Mouse (Mus musculus) left cerebral cortex, postnatal 36 days (tissue): ENCODE measurements around the gene Syt1. TPM values are rescaled to one million over a fixed set of nuclear protein-coding genes. Genes with fewer than 3 reads are reported as not detected.

Source experiments
- DNase-seq, 2 experiments: peaks; one replicate each; pipeline ENCODE4 v3.0.0; 2021 to 2022; ENCODE audit warnings: low spot score in 2 of 2, mixed read lengths in 1 of 2
- intact Hi-C: fragments of 180-260 bp; cut with DNase I; formaldehyde crosslinking; loops from one replicate; pipeline ENCODE4 v1.15.1; 2025
- total RNA-seq, 2 experiments: library from RNA; stranded (reverse); gene quantifications; 2 replicates each; pipeline ENCODE4 v1.2.3; 2021

The Syt1 gene
- total RNA-seq, 2 experiments from 2014 or later = 1,175 to 1,261 TPM

- DNase-seq = no peak
- intact Hi-C loops = no loop called here
Measured at GRCm38 (mm10) chr10:108892441-108892840, 118.3 kb downstream of the Syt1 start.

DNA sequence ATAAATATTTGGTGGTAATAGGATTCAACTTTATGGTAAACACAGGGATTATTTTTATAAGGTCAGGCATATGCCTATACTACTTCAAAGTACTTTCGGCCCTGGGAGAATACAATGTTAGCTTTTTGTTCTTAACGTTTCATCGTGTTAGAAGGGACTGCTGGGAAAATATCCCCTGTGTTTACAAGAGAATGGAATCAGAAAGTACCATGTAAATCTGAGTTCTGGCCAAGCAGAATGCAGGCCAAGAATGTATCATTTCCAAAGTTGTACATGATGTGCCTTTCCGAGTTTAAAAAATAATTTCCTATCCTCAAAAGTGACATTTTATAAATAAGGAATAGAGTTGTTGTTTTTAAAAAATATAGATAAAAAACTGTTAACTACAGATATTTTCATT is 121.7 kb downstream of the Syt1 start:
- intact Hi-C loops = no loop called here
- DNase-seq = no peak

DNA sequence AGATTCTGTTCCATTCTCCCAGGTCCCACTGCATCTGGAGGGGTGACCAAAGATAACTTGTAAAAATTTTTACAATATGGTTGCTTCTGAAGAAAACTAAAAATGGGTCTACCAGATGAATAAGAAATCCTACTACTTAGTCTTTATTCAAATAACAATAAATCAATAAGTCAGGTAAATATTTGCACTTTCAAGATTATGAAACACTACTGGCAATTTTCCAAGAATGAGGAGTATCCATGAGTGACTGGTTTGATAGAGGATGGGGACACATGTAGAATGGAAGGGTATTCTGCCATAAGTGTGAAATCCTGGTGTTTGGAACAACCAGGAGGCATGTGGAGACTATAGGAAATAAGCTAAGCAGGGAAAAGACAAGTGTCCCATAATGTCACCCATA is 124.0 kb downstream of the Syt1 start:
- no peak for DNase-seq
- intact Hi-C loops = no loop called here

GRCm38 (mm10) chr10:108885769-108886168 is 125.0 kb downstream of the Syt1 start:
- intact Hi-C loops = no loop called here
- no peak for DNase-seq

GRCm38 (mm10) chr10:108884520-108884919 is 126.3 kb downstream of the Syt1 start:
- DNase-seq = no peak
- intact Hi-C loops = no loop called here

- DNase-seq = no peak
- intact Hi-C loops = no loop called here
Measured at GRCm38 (mm10) chr10:108880372-108880771, 130.4 kb downstream of the Syt1 start.

DNA sequence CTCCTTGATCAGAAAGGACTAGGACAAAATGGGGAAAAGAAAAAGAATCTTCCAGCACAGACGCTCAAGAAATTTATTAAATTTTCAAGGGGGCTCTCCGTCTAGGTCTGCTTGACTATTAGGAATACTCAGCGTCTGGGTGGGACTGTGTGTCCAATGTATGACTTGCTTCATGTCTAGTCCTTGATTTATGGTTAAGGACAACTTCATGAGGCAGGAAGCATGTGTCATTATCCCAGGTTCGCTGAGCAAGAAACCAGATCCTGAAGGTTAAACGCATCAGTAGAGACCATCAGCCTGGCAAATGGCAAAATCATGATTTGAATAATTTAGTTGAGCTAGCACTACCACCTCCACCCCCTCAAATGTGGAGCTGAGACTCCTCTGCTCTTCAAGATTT is 135.1 kb downstream of the Syt1 start:
- DNase-seq = no peak
- intact Hi-C loops = no loop called here

- DNase-seq = no peak
- intact Hi-C loops = no loop called here
Measured at GRCm38 (mm10) chr10:108874687-108875086, 136.1 kb downstream of the Syt1 start.

GRCm38 (mm10) chr10:108872359-108872758 is 138.4 kb downstream of the Syt1 start:
- no peak for DNase-seq
- intact Hi-C loops = no loop called here

GRCm38 (mm10) chr10:108870586-108870985 is 140.2 kb downstream of the Syt1 start:
- intact Hi-C loops = no loop called here
- DNase-seq = no peak

DNA sequence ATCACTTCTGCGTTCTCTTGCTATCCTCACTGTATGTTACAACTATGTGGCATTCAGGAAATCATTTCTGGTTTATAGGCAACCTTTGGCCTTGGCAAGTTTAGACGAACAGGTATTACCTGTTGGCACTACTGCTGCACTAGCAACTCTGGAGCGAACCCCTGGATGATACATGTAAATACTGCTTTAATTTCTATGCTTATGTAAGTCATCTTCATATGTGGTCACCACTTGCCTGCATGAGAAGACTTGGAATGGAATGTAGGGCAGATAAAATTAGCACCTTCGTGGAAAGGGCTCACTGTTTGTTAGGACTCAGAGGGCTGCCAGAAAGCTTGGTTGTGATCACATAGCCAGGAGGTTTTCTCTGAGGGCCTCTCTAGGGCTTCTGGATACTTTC is 142.6 kb downstream of the Syt1 start:
- intact Hi-C loops = no loop called here
- no peak for DNase-seq

- DNase-seq = no peak
- intact Hi-C loops = no loop called here
Measured at GRCm38 (mm10) chr10:108867202-108867601, 143.6 kb downstream of the Syt1 start.

DNA sequence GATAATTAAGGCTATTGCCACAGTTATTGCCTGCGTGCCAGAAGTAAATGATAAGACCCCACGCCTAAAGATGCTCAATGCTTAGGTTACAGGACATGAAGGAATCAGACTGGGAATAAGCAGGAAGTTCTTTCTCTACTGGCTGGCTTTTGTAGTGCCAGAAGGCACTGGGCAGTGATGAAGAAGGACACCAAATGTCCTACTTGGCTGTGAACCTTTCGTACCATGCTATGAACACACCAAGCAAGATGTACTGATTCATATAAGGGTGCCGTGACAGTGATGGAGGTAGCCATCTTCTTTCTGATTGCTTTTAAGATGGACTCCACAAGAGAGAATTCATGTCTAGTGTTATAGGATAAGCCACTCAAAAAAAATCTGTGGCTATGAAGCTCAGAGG is 145.2 kb downstream of the Syt1 start:
- no peak for DNase-seq
- intact Hi-C loops = no loop called here

GRCm38 (mm10) chr10:108855986-108856385 is 154.8 kb downstream of the Syt1 start:
- intact Hi-C loops = no loop called here
- DNase-seq = no peak

DNA sequence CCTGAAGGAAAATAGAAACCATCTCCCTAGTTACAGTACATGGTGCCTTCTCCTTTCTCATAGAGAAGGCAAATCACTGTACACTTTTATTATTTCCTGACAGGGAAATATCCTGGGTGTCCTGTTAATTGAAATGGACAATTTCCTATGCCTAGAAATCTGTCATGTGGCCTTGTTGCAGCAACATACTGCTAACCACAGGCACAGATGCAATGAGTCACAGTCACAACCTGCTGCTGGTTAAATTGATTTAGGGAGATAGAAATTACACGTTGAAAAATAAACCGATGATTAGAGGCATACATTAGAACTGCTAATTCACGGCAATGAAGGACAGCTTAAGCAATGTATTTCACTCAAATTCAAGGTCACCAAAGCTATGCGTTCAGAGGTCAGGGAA is 158.0 kb downstream of the Syt1 start:
- DNase-seq = no peak
- intact Hi-C loops = no loop called here

DNA sequence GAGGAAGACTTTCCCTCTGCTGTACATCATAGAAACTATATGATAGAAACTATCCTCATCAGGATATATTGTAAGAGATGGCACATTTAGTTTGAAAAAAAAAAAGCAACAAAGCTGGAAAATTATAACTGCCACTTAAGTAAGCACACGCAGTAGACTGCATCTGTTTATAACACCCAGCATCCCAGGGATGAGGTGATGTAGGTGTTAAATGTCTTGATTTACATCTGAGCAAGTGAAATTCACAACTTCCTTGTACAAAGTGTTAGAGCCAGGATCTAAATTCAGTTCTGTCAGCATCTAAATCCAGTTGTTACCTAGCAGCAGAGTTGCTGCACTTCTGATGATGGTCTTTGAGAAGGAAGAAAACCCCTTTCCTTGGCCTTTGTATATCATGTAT is 173.3 kb downstream of the Syt1 start:
- DNase-seq = no peak

GRCm38 (mm10) chr10:108832248-108832647 is 178.5 kb downstream of the Syt1 start:
- intact Hi-C loops = no loop called here
- DNase-seq = no peak

More for the DNA sequence above, 173.3 kb downstream of the Syt1 start:
- intact Hi-C loops = no loop called here

DNA sequence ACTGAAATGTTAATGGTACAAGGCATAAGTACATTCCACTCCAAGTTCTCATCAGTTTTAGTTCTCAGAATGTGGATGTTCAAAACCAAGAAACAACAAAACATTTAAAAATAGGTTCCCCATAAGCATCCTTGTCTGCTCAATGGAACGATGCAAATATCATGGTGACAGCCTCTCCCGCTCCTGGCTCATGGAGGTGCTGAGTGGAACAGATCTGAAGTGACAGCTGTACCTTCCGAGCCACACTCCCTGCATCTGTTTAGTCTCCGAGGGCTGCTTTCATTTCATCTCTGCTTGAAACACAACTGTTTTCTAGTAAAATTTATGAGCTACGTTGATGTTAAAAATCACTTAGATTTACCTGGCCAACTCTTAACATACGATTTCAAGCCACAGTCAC is 179.0 kb downstream of the Syt1 start:
- intact Hi-C loops = no loop called here
- no peak for DNase-seq

GRCm38 (mm10) chr10:108822273-108822672 is 188.5 kb downstream of the Syt1 start:
- DNase-seq = no peak
- intact Hi-C loops = no loop called here

DNA sequence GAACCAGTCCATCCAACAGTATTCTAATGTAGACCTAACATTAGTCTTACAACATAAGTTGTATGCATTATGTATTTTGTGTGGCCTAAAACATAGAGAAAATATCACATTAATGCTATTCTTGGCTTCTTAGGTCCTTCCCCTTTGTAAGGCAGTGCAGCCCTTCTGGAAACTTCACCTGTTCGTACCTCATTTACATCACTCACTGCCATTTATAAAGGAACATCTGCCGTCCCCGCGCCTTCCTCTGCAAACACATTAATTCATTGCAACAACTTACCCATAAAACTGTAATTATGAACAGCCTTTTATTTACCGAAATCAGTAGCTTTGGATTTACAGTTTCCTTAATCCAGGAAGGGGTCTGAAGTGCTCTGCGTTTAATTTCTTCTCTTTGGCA is 195.4 kb downstream of the Syt1 start:
- no peak for DNase-seq
- intact Hi-C loops = no loop called here

DNA sequence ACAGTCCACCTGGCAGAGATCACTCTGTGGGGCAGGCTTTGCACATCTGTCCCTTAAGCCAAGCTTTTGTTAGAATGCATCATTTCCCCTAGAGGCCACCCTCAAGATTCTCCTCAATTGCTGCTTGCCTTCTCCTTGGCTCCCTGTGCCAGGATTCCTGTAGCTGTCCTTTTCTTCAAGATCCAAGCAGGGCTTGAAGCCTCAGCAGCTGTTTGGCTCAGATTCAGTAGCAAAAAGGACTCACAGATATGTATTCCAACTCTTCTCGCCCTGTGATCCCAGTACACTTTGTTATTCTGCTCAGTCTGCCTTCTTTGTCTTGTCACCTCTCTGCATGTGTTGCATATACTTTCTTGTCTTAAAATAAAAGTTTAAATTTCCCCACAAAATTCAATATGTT is 206.4 kb downstream of the Syt1 start:
- no peak for DNase-seq
- intact Hi-C loops = no loop called here

DNA sequence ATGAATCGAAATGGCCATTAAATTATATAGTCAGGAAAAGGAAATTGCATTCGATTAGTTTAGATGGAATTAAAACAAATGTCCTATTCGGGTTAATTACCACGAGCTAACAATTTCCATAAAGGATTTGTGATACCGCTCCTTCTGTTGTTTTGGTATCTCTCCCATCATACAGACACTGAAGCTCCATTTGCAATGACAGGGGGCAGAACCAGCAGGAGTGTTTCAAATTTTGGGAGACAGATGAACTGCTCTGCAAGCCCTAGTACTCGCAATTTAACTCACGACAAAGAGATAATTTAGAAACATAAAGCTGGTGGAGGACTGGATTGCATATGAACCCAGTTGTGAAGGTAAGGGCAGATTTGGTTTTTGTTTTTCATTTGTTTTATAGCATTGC is 210.0 kb downstream of the Syt1 start:
- intact Hi-C loops = no loop called here
- no peak for DNase-seq

DNA sequence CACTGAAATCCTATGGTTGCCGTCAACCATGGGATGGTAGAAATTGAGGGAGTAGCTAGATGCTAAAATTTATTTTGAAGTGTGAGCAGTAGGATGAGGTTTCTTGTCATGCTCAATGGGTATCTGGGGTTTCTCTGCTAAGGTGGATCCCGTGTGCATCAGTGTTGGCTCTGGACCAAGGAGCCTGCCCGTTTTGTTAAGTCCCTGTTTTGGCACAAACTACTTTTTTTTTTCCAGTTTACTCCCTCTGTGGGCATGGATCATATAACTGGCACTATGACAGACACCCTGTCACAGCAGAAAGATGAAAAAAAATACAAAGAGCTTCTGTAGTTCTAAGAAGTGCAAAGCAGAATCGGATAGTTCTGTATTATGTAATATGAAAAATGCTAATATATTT is 212.0 kb downstream of the Syt1 start:
- intact Hi-C loops = no loop called here
- DNase-seq = no peak
